Mouse (Mus musculus) liver, postnatal 0 days (tissue): ENCODE measurements around the gene Stk39.

Source experiments
- CTCF ChIP-seq: sonication (generic); IDR thresholded peaks from 2 replicates; pipeline ENCODE4 v1.5.1; 2016; ENCODE audit warnings: antibody characterized with exemption, low read depth
- EP300 ChIP-seq: IDR thresholded peaks from 2 replicates; pipeline ENCODE4 v1.6.1; 2016; ENCODE audit warnings: antibody characterized with exemption, low read depth, mild to moderate bottlenecking

- TF ChIP-seq EP300 (no peak), CTCF (no peak)
Observed at GRCm38 (mm10) chr2:68298356-68298755, 173.7 kb downstream of the Stk39 start.
